Mouse (Mus musculus) kidney, embryonic 14.5 days (tissue): ENCODE results near the gene Agtrap. TPM values are rescaled to one million over a fixed set of nuclear protein-coding genes. Genes with fewer than 3 reads are reported as not detected.
A peak's percentile ranks its signal among the peaks of the same experiment; 100 is the strongest.
"Not testable (repeated sequence)": the region's sequence is repeated elsewhere in the genome, so short reads cannot be mapped to it uniquely, and the experiment has no call there.

Source experiments
- ATAC-seq: fragments of 200-750 bp; cut with Nextera tagmentation; 2 replicates; pipeline ENCODE4 v1.8.0; 2017; ENCODE audit warnings: moderate number of reproducible peaks, mild to moderate bottlenecking, moderate TSS enrichment, moderate library complexity; ENCODE audit not compliant: low FRiP score, low TSS enrichment
- H3K27ac ChIP-seq: fragments of 300-500 bp; sonication (generic); 2 replicates; pipeline ENCODE4 v1.5.1; 2014; ENCODE audit warnings: low read depth, mild to moderate bottlenecking, low read length, moderate library complexity, mixed read lengths
- H3K27me3 ChIP-seq: fragments of 300-500 bp; sonication (generic); 2 replicates; pipeline ENCODE4 v1.6.1; 2014; ENCODE audit warnings: mild to moderate bottlenecking, low read length; ENCODE audit not compliant: control insufficient read depth, insufficient read depth
- H3K36me3 ChIP-seq: fragments of 300-500 bp; sonication (generic); 2 replicates; pipeline ENCODE4 v1.6.1; 2014; ENCODE audit warnings: low read length, mixed read lengths; ENCODE audit not compliant: control insufficient read depth, insufficient read depth
- H3K4me1 ChIP-seq: fragments of 300-500 bp; sonication (generic); 2 replicates; pipeline ENCODE4 v1.6.1; 2014; ENCODE audit warnings: low read length, mixed read lengths; ENCODE audit not compliant: control insufficient read depth, insufficient read depth
- H3K4me2 ChIP-seq: fragments of 300-500 bp; sonication (generic); replicated peaks from 2 replicates; pipeline ENCODE4 v1.6.1; 2014; ENCODE audit warnings: low read depth, mild to moderate bottlenecking, low read length
- H3K4me3 ChIP-seq: fragments of 300-500 bp; sonication (generic); 2 replicates; pipeline ENCODE4 v1.5.1; 2014; ENCODE audit warnings: mild to moderate bottlenecking, low read length
- H3K9ac ChIP-seq: fragments of 300-500 bp; sonication (generic); 2 replicates; pipeline ENCODE4 v1.6.1; 2014; ENCODE audit warnings: low read depth, mild to moderate bottlenecking, low read length, moderate library complexity
- H3K9me3 ChIP-seq: fragments of 300-500 bp; sonication (generic); 2 replicates; pipeline ENCODE4 v1.6.1; 2016; ENCODE audit warnings: low read length; ENCODE audit not compliant: control insufficient read depth
- WGBS: fragments of 180-500 bp; shearing (Covaris S2); extraction: QIAGEN DNeasy Blood & Tissue Kit; methylation state at CpG from one replicate; pipeline ENCODE4 v1.1.7; 2014; 5-methylcytosine and 5-hydroxymethylcytosine counted together
- polyA plus RNA-seq: library from polyadenylated mRNA; unstranded; fragments of >200 nt; fragmentation: Nextera tagmentation; extraction: Ambion mirVana; gene quantifications from 2 replicates; pipeline ENCODE4 v1.2.1, GENCODE M21; 2014

The Agtrap gene
- polyA plus RNA-seq, 1 experiment from 2014 or later, result 22.8 TPM

GRCm38 (mm10) chr4:148051046-148051776, 36.6 kb downstream of the Agtrap start:
- Histone ChIP-seq H3K9ac (no peak overlapping the region), H3K4me2 (no peak overlapping the region), H3K27ac (no peak overlapping the region), H3K36me3 (peaks cover 66% of the 10 kb centered on the region), H3K4me3 (no peak overlapping the region), H3K9me3 (no peaks in the 10 kb centered on the region), H3K27me3 (no peaks in the 10 kb centered on the region), H3K4me1 (no peaks in the 10 kb centered on the region)
- ATAC-seq, result no peak
- WGBS, result 84% methylated on average over 13 of the region's 13 CpGs

GRCm38 (mm10) chr4:148050396-148050914, 37.4 kb downstream of the Agtrap start:
- not testable (repeated sequence) for H3K4me3 ChIP-seq, H3K4me1 ChIP-seq, H3K27me3 ChIP-seq, H3K4me2 ChIP-seq, H3K27ac ChIP-seq, ATAC-seq, H3K9ac ChIP-seq, H3K9me3 ChIP-seq
- H3K36me3 ChIP-seq, result peaks cover 64% of the 10 kb centered on the region
- 92% methylated on average over 3 of the region's 3 CpGs for WGBS

- Histone ChIP-seq H3K36me3 (peaks cover 49% of the 10 kb centered on the region), H3K4me1 (peaks cover 10% of the 10 kb centered on the region; the same call in 1 of the 2 replicates), H3K9ac (no peak overlapping the region), H3K9me3 (no peaks in the 10 kb centered on the region), H3K27ac (no peak overlapping the region), H3K4me3 (no peak overlapping the region), H3K27me3 (no peaks in the 10 kb centered on the region), H3K4me2 (no peak overlapping the region)
- ATAC-seq, result no peak
- 79% methylated on average over 4 of the region's 4 CpGs for WGBS
Measured at GRCm38 (mm10) chr4:148046450-148047031, 41.3 kb downstream of the Agtrap start.

- Histone ChIP-seq H3K4me2 (no peak overlapping the region), H3K27me3 (no peaks in the 10 kb centered on the region), H3K4me3 (no peak overlapping the region), H3K9me3 (no peaks in the 10 kb centered on the region), H3K9ac (no peak overlapping the region), H3K36me3 (peaks cover 40% of the 10 kb centered on the region), H3K27ac (no peak overlapping the region), H3K4me1 (peaks cover 26% of the 10 kb centered on the region)
- ATAC-seq, result no peak
- 88% methylated on average over 2 of the region's 2 CpGs for WGBS
Measured at GRCm38 (mm10) chr4:148044113-148044512, 43.7 kb downstream of the Agtrap start.

GRCm38 (mm10) chr4:148043327-148043726, 44.5 kb downstream of the Agtrap start:
- peaks cover 32% of the 10 kb centered on the region for H3K36me3 ChIP-seq
- 87% methylated on average over 6 of the region's 8 CpGs for WGBS
- H3K27me3 ChIP-seq, H3K9ac ChIP-seq, H3K9me3 ChIP-seq, H3K4me3 ChIP-seq, ATAC-seq, H3K27ac ChIP-seq, H3K4me2 ChIP-seq: not testable (repeated sequence)
- H3K4me1 ChIP-seq, result peaks cover 26% of the 10 kb centered on the region

- peak overlapping the region; percentile 43 for H3K4me3 ChIP-seq
- no peaks in the 10 kb centered on the region for H3K27me3 ChIP-seq
- peaks cover 25% of the 10 kb centered on the region for H3K36me3 ChIP-seq
- H3K27ac ChIP-seq, result peak overlapping the region; percentile 85; the same call in 1 of the 2 replicates
- peak overlapping the region; percentile 81 for H3K4me2 ChIP-seq
- H3K9ac ChIP-seq, result peak overlapping the region; percentile 58
- no peak for ATAC-seq
- no peaks in the 10 kb centered on the region for H3K9me3 ChIP-seq
- WGBS, result 2% methylated on average over 16 of the region's 16 CpGs
- H3K4me1 ChIP-seq, result peaks cover 31% of the 10 kb centered on the region
Measured at GRCm38 (mm10) chr4:148041611-148042191, 46.1 kb downstream of the Agtrap start.

- no peaks in the 10 kb centered on the region for H3K27me3 ChIP-seq
- ATAC-seq, result peak; percentile 59
- H3K4me3 ChIP-seq, result peak overlapping the region; percentile 43
- peaks cover 25% of the 10 kb centered on the region for H3K36me3 ChIP-seq
- H3K27ac ChIP-seq, result peak overlapping the region; percentile 85; the same call in 1 of the 2 replicates
- H3K9ac ChIP-seq, result peak overlapping the region; percentile 58
- no peaks in the 10 kb centered on the region for H3K9me3 ChIP-seq
- peaks cover 31% of the 10 kb centered on the region for H3K4me1 ChIP-seq
- H3K4me2 ChIP-seq, result peak overlapping the region; percentile 81
- WGBS, result 0% methylated on average over 19 of the region's 19 CpGs
Measured at GRCm38 (mm10) chr4:148040933-148041610, 46.8 kb downstream of the Agtrap start.

GRCm38 (mm10) chr4:148040029-148040830, 47.6 kb downstream of the Agtrap start:
- H3K9ac ChIP-seq, result peak overlapping the region; percentile 58; the same call in 1 of the 2 replicates
- ATAC-seq, result no peak
- H3K36me3 ChIP-seq, result peaks cover 23% of the 10 kb centered on the region
- H3K4me2 ChIP-seq, result peak overlapping the region; percentile 90
- peak overlapping the region; percentile 86 for H3K4me3 ChIP-seq
- H3K9me3 ChIP-seq, result no peaks in the 10 kb centered on the region
- H3K27ac ChIP-seq, result peak overlapping the region; percentile 85; the same call in 1 of the 2 replicates
- whole genome bisulfite sequencing, result 57% methylated on average over 15 of the region's 15 CpGs
- no peaks in the 10 kb centered on the region for H3K27me3 ChIP-seq
- H3K4me1 ChIP-seq, result peaks cover 31% of the 10 kb centered on the region
